Mouse (Mus musculus): ENCODE measurements around the gene Kiss1r. TPM values are rescaled to one million over a fixed set of nuclear protein-coding genes. Genes with fewer than 3 reads are reported as not detected.

Gene Kiss1r
- total RNA-seq, 2 experiments from 2014 or later = 0.21 TPM

DNA sequence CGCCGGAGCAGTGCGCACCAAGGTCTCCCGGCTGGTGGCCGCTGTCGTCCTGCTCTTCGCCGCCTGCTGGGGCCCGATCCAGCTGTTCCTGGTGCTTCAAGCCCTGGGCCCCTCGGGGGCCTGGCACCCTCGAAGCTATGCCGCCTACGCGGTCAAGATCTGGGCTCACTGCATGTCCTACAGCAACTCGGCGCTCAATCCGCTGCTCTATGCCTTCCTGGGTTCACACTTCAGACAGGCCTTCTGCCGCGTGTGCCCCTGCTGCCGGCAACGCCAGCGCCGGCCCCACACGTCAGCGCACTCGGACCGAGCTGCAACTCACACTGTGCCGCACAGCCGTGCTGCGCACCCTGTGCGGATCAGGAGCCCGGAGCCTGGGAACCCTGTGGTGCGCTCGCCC is 4.8 kb downstream of the Kiss1r start:
- DNase-seq (ENCODE audit: low spot score) = no peak

DNA sequence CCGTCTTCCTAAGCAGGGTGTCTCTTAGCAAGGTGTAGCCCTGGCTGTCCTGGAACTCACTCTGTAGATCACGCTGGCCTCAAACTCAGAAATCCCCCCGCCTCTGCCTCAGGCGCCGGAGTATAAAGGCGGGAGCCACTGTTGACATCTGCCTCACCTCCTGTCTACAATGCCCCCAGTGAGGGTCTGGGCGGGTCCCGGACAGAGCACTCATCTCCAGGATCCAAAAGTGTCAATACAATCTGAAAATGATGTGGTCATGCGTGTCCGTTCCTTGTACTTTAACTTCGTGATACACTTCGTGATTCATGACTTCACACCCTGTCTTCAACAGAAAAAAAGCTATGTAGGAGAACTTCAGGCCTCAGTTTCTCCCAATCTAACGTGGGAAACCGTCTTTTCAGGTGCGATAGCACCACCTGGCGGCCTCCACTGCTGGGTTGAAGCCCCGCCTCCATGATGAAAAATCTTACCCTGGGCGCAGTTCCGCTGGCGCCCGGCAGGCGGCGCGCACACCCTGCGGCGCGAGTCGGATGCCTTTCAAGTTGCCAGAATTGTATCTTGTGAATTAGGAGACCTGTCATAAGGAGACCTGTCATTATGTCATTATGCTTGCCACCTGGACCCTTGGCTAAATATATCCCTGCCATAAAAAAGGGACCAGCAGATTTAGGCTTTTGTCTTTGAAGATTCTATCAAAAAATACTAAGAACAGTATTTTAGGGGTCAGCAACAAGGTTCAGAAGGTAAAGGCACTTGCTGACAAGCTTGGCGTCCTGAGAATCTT is 8.4 kb downstream of the Kiss1r start:
- peak; percentile 95 for DNase-seq (ENCODE audit: low spot score)

DNA sequence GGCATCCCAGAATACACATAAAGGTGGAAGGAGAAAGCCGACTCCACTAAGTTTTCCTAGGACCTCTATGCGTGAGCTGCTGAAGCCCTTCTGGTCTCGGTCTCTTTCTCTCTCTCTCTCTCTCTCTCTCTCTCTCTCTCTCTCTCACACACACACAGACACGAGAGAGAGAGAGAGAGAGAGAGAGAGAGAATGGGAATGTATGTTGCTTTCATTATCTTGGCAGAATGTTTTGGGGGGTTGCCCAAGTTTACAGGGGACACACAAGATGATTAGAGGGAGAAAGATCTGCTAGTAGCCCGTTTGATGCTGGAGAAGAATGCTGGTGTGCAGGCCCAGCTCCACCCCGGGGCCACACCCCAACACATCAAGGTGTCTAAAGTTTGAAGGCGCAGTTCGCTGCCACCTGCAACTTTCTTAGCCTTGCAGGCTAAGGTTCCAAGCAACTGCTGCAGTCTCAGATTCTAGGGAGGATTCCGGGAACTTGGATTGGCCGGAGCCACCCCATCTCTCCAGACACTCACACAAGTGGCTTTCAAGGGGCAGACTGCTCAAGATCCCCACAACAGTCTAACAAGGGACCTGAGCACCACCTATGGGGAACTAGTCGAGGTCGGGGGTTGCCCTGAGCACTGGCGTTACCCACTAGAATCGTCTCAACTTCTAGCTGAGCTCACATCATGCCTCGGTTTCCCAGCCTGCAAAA is 9.2 kb downstream of the Kiss1r start:
- DNase-seq (ENCODE audit: low spot score) = no peak

DNA sequence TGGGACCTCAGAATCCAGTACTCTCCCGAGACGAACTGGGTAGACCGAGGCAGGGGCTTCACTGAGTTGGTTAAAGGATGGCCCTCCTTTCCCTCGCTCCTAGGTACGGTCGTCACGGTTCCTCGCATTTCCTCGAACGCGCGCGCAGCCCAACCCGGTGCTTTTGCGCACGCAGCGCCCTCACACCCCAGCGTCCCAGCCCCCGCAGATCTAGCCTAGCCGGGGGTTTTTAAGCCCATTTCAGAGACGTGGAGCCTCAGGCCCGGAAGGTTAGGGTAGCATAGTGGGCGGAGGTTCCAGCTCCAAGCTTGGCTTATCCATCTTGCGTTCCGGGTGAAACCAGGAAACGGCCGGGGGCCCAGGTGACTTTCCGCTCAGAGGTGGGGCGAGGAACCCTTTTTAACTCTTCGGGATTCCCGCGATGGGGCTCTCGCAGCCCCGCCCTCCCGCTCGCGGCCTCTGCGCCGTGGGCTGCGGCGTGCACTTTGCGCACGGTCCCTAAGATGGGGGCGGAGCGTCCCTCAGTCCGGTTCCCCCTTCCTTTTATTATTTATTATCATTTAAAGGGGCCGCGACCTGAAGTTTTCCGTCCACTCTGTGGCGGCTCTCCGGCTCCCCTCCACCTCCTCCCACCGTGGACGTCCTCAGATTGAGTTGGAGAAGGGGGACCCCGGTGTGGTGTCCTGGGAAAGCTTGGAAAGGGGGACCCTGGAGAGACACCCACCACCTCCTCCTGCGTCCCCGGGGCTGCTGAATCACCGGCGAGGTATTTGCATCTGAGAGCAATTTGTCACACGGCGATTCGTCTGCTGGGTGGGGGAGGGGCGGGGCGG is 9.9 kb downstream of the Kiss1r start, which contains the start of gene Arid3a:
Gene Arid3a (plus strand): TSS at position 553 of the 833 bp plus-strand sequence.
- DNase-seq (ENCODE audit: low spot score) = peak; percentile 87

DNA sequence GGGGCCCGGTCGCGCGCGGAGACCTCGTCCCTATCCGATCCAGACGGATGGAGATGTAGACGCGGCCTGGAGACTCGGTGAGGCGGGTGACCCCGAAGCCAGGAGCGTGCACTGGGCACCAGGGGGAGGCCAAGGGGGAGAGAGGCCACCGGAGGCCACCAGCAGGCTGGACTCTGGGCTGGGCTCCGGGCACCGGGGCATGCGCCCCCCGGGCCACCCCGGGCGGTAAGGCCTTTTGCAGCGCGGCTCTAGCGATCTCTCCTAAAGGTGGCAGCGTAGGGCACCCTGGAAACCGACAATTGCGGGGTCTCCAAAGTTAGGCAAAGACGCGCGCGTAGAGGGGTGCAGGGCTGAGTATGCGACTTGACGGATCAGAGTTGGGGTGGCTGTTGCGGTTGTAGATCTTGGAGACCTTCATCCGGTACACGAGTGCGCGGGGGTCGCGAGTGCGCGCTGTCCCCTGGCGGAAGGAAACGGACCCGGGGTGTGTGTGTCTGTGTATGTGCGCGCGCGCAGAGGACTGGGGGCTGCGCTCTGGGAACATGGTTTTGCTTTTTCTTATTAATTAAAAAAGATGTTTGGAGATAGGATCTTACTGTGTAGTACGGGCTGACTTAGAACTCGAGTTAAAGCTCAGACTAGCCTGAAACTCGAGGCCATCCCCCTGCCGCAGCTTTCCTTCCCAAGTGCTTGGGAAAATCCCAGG is 10.7 kb downstream of the Kiss1r start:
- DNase-seq (ENCODE audit: low spot score) = peak; percentile 38

DNA sequence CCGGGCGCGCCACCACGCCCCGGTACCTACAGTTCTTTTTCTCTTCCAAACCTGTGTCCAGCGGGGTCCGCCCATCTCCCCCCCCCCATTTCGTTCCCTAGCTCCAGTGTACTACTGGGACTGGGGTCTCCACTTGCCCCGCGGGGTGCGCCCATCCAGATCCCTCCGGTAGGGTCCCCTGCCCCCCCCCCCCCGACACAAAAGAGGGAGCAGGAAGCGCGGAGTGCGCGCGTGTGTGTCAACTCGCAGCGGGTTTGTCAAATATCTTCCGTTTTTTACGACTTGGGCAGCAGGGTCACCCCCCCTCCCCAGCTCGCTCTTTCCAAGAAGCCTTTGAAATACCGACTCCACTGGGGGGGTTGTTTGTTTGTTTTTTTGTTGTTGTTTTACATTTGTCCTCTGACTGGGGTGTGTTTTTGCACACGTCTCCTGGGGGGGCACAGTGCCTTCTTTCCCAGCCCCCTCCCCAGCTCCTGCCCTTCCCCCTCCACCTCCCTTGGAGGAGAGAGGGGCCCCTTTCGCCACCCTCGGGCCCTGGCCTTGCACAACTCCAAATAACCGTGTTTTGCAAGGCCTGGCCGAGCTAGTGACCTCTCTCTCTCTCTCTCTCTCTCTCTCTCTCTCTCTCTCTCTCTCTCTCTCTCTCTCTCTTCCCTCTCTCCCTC is 11.4 kb downstream of the Kiss1r start:
- DNase-seq (ENCODE audit: low spot score) = no peak

DNA sequence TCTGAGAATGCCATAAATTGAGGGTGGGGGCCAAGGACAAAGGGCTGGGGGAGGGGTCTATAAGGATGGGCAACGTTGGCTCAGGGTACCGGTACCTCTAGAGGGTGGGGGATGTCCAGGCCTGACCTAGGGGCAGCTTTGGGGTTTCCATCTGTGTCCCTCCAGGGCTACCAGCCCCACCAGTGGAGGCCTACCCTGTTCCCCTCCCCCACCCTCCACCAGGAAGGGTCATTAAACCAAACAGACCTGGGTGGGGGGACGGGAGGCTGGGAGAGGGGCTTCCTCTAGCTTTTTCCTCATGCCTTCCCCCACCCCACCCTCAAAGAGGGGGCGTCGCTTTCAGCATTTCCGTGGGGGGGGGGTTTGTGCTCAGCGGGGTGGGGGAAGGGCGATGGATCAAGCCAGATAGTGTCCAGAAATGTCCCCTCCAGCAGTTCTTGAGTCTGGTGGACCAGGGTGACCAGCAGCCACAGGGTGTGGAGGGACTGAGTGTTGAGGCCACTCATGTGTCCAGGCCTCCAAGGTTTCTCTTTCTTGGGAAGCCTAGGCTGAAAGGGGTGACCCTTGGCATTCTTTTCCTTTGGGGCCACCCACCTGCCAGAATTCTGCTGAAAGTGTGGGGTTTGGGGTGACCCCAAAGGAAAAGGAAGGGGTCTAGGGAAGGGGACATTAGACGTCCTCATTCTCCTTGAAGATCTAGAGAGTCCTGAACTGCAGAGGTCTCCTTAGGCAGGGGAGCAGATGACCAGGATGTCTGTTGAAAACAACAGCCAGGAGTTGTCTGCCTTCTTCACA is 12.3 kb downstream of the Kiss1r start:
- no peak for DNase-seq (ENCODE audit: low spot score)

DNA sequence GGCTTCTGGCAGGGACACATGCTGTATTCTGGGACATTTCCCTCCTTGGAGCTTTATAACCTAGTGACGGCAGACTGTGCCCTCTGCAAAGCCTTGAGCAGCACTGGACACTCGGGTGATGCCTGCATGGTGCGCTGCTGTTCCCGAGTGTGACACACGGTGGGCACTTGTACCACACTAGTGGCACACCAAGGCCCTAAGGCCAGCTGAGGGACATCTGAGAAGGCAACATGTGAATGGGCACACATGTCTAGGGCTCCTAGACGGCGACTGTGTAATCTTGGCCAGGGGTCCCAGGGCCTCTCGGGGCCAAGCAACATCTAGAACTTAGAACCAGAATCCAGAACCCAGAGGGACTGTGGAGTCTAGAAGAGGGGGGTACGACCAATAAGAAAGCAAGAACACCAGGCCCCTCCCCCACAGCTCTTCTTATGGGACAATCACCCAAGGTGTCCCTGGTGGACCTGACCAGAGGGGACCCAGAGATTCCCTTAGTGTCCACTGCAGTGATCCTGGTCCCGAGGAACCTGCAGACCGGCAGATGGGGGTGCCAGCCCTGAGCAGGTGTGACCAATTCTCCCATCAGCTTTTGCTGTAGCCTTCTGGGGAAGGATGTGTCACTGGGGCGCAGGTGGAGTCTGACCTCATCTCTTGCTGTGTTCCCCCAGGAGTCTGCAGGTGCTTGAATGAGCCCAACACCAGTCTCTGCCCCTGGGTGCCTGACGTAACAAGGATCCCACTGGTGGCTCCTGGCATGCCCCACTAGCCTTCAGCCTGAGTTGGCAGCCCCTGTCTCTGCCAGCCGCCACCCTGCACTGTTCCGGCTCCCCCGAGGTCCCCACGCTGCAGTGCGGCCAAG is 13.4 kb downstream of the Kiss1r start:
- no peak for DNase-seq (ENCODE audit: low spot score)

DNA sequence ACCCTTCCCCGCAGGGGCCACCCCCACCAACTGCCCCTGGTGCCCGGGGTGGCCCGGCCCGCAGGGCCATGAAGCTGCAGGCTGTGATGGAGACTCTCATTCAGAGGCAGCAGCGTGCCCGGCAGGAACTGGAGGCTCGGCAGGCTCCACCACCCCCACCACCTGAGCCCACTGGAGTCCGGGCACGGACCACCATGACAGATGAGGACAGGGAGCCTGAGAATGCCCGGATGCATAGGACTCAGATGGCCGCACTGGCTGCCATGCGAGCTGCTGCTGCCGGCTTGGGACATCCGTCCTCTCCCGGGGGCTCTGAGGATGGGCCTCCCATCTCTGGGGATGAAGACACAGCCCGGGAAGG is 14.0 kb downstream of the Kiss1r start:
- no peak for DNase-seq (ENCODE audit: low spot score)

DNA sequence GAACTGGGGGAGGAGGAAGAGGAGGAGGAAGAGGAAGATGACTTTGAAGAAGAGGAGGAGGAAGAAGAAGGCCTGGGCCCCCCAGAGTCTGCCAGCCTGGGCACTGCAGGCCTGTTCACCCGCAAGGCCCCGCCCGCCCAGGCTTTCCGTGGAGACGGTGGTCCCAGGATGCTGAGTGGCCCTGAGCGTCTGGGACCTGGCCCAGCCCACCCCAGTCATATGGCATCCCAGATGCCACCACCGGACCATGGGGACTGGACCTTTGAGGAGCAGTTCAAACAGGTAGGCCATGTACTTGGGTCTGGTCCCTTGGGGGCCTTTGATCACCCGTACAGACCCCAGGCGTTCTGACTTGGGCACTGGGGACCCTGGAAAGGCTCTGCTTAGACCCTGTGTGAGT is 15.0 kb downstream of the Kiss1r start:
- no peak for DNase-seq (ENCODE audit: low spot score)

DNA sequence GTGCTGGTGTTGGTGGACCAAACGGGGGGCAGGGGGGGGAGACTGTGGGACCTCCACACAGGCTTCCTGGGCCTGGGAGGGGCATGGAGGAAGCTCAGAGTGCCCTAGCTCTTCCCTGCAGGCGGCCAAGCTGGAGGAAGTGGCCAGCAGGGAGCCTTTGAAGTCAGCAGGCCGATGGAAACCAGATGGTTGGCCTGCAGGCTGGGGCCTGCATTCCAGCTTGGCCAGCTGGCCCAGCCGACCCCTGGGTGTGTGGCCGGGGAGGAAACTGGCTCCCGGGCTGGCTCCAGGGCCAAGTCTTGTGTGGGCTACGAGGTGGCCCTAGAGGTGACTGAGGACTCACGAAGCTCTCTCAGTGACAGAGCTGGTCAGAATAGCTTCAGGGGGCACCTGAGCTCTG is 16.0 kb downstream of the Kiss1r start:
- peak; percentile 68 for DNase-seq (ENCODE audit: low spot score)

DNA sequence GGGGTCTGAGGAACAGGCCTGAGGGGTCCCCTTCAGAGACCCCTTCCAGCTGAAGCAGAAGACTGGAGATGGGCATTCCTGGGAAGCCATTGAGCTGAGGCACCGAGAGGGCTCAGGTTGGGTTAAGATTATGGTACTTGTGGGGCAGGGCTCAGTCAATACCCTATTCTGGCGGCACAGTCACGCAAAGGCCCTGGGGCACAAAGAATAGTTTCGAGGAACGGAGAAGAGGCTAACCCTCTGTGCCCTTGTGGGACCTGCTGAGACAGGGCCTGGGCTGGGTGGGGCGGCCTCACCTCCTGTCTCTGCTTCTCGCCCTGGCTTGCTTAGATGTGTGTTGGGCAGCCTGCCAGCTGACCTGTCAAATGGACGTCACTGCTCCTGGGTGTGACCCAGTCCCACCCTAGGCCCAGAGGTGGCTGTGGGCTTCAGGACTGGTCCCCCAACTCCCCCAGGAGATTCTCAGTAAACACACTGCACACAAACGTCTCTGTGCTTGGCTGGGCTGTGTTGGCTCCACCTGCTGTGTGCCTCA is 16.4 kb downstream of the Kiss1r start:
- DNase-seq (ENCODE audit: low spot score) = no peak

DNA sequence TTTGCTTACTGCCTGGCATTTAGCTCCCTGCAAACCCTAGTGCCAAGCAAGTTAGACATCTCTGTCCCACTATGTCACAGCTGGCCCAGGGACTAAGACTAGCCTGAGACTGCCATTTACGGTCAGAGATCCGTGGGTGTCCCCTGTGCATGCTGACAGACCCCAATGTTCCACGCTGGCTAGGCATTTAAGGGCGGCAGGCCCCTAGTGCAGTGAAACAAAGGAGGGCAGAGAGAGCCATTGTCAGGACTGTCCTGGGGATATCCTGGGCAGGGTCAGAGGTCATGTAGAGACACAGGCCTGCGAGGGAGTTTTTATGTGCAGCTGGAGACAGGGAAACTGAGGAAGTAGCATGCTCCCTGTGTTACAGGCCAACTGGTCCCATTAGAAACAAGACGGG is 17.1 kb downstream of the Kiss1r start:
- DNase-seq (ENCODE audit: low spot score) = no peak

DNA sequence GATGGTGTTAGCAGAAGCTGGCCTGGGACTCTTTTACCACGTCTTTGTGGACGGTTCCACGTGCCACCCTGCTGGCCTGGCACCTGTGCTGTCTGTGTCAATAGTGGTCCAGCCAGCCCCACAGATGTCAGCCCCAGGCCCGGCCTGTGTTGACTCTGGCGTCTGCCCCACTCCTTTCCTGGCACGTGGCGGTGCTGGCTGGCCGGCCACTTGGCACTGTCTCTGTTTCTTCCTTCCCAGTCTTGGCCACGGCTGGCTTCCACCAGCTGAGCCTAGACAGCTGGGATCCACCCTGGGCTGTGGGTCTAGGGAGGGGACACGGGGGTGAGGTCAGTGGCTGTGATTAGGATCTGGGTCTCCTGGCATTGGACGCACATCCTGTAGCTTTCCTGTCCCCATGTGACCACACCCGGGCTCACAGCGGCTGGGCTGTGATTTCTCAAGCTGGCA is 17.5 kb downstream of the Kiss1r start:
- peak; percentile 94 for DNase-seq (ENCODE audit: low spot score)

DNA sequence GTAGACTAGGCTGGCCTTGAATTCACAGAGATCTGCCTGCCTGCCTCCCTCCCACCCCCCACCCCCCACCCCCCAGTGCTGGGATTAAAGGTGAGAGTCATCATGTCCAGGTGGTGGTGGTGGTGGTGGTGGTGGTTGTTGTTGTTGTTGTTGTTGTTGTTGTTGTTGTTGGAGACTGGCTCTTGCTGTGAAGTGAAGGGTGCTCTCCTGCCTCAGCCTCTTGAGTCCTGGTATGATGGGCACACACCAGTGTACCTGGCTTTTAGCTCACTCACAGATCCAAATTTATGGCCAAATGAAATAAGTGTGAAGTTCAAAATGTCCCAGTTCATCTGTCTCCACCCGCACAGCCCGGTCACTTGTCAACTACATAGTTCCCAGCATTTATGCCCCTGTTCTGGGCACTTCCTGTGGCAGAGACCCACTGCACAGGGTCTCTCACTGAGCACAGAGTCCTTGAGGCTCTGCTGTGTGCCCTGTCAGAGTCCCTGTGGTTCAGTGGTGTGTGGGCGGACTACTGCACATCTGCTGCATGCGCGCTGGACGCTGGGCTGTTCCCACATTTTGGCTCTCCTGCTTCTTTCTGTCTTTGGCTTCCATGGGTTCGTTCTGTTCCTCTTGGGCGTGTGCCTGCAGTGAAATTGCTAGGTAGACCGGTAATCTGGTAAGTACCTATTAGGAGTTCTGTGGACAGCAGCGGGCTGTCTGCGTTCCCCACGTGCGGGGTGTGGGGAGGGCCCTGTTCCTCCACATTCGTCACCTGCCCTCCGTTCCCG is 18.2 kb downstream of the Kiss1r start:
- no peak for DNase-seq (ENCODE audit: low spot score)

DNA sequence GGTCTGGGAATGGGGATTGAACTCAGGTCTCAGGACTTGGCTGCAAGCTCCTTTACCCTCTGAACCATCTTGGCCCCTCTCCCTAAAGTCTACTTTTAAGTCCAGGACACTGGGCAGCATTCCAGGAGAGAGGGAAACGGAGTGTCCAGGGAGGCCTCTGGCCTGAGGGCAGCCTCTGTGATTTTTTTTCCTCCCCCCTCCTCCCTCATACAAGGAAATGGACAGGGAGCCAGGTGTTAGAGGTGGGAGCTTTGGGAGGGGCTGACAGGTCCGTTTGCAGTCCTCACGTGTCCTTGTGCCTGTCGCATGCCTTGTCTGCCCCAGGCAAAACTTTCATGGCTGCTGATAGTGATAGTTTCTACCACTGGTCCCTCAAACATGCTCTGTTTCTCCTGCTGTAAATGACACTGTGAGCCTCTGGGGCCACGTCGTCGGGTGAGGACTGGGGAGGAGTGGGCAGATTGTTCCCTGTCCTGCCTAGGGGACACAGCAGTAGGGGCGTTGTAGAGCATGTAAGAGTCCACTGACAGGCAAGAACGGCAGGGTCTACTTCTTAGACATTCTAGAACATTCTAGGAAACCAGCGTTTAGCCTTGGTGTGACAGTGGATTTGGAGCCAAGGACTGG is 19.6 kb downstream of the Kiss1r start:
- no peak for DNase-seq (ENCODE audit: low spot score)

DNA sequence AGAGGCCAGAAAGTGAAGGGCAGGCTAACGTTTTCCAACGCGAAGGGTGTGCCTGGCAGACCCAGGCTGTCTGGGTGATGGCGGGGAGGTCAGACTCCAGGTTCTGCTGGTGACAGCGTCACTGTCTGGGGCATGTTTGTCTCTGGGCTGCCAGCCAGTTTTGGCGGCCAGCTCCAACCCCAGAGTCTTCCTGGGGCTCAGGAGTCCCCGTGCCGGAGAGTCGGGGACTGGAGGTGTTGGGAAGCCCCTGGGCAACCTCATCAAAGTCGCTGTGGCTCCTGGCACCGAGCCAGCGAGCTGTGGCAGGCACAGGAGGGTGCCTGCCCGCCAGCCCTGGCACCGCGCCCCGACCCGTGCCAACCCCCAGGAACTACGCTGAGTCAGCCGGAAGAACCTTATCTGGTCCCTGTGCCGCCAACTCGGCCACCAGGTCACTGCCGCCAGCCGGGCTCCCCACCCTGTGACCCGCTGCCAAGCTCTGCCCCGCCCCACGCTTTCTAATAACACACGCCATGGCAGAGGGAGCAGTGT is 20.2 kb downstream of the Kiss1r start:
- peak; percentile 73 for DNase-seq (ENCODE audit: low spot score)

All from gastrocnemius, adult 18-20 months (tissue).